Mouse (Mus musculus): ENCODE measurements around the gene Vil1. TPM values are rescaled to one million over a fixed set of nuclear protein-coding genes. Genes with fewer than 3 reads are reported as not detected.

Gene Vil1
- polyA plus RNA-seq, 1 experiment: 0.02 TPM

GRCm38 (mm10) chr1:74419440-74419794 lies 10.2 kb downstream of the Vil1 start:
- Histone ChIP-seq H3K27me3 (ENCODE audit: control insufficient read depth, insufficient read depth, insufficient read length) (no peaks in the 10 kb centered on the region), H3ac (ENCODE audit: control insufficient read depth, insufficient read length) (no peak overlapping the region), H3K4me2 (ENCODE audit: low read depth) (no peak overlapping the region), H3K4me3 (no peak overlapping the region), H3K79me2 (ENCODE audit: control insufficient read depth, insufficient read depth) (no peaks in the 10 kb centered on the region), H3K36me3 (ENCODE audit: control insufficient read depth, insufficient read depth) (no peaks in the 10 kb centered on the region)
- TF ChIP-seq MYOD1 (IDR thresholded peaks at IDR 0.05; ENCODE audit: control insufficient read depth in 1 of 3, insufficient read length in 2 of 3, low read depth in 2 of 3) (no peak), TCF3 (IDR thresholded peaks at IDR 0.05; ENCODE audit: insufficient read length, low read depth) (no peak), REST (IDR thresholded peaks at IDR 0.05; ENCODE audit: insufficient read depth, insufficient read length) (no peak), TCF12 (IDR thresholded peaks at IDR 0.05; ENCODE audit: insufficient read depth, poor library complexity, severe bottlenecking) (no peak), MYOG (IDR thresholded peaks at IDR 0.05; ENCODE audit: control insufficient read depth in 1 of 3, insufficient read depth in 1 of 3, insufficient read length in 2 of 3, low read depth in 2 of 3) (no peak), POLR2A (IDR thresholded peaks at IDR 0.05; ENCODE audit: insufficient read length, low read depth) (no peak), E2F4 (IDR thresholded peaks at IDR 0.05; ENCODE audit: insufficient read depth) (no peak), CEBPB (IDR thresholded peaks at IDR 0.05; ENCODE audit: insufficient read depth, poor library complexity, severe bottlenecking) (no peak), SRF (IDR thresholded peaks at IDR 0.05; ENCODE audit: control insufficient read depth, insufficient read length, low read depth) (no peak), USF1 (IDR thresholded peaks at IDR 0.05; ENCODE audit: low read depth) (no peak), MAX (IDR thresholded peaks at IDR 0.05; ENCODE audit: low read depth) (no peak), POLR2AphosphoS2 (IDR thresholded peaks at IDR 0.05; ENCODE audit: insufficient read length, low read depth) (no peak)

- Histone ChIP-seq H3K4me3 (no peak overlapping the region), H3K36me3 (ENCODE audit: control insufficient read depth, insufficient read depth) (no peaks in the 10 kb centered on the region), H3K4me2 (ENCODE audit: low read depth) (no peak overlapping the region), H3ac (ENCODE audit: control insufficient read depth, insufficient read length) (no peak overlapping the region), H3K79me2 (ENCODE audit: control insufficient read depth, insufficient read depth) (no peaks in the 10 kb centered on the region), H3K27me3 (ENCODE audit: control insufficient read depth, insufficient read depth, insufficient read length) (no peaks in the 10 kb centered on the region)
- no peak for TF ChIP-seq POLR2AphosphoS2 (IDR thresholded peaks at IDR 0.05; ENCODE audit: insufficient read length, low read depth)
These were observed 14.0 kb downstream of the Vil1 start for GRCm38 (mm10) chr1:74423147-74423546.

GRCm38 (mm10) chr1:74425845-74426244 lies 16.7 kb downstream of the Vil1 start:
- Histone ChIP-seq H3ac (ENCODE audit: control insufficient read depth, insufficient read length) (no peak overlapping the region), H3K36me3 (ENCODE audit: control insufficient read depth, insufficient read depth) (no peaks in the 10 kb centered on the region), H3K27me3 (ENCODE audit: control insufficient read depth, insufficient read depth, insufficient read length) (no peaks in the 10 kb centered on the region), H3K4me3 (no peak overlapping the region), H3K79me2 (ENCODE audit: control insufficient read depth, insufficient read depth) (no peaks in the 10 kb centered on the region), H3K4me2 (ENCODE audit: low read depth) (no peak overlapping the region)
- TF ChIP-seq SRF (IDR thresholded peaks at IDR 0.05; ENCODE audit: control insufficient read depth, insufficient read length, low read depth): no peak

- Histone ChIP-seq H3K27me3 (ENCODE audit: control insufficient read depth, insufficient read depth, insufficient read length) (no peaks in the 10 kb centered on the region), H3K4me3 (no peak overlapping the region), H3K79me2 (ENCODE audit: control insufficient read depth, insufficient read depth) (no peaks in the 10 kb centered on the region), H3K36me3 (ENCODE audit: control insufficient read depth, insufficient read depth) (no peaks in the 10 kb centered on the region), H3K4me2 (ENCODE audit: low read depth) (no peak overlapping the region), H3ac (ENCODE audit: control insufficient read depth, insufficient read length) (no peak overlapping the region)
- TF ChIP-seq USF1 (IDR thresholded peaks at IDR 0.05; ENCODE audit: low read depth) (no peak), CEBPB (IDR thresholded peaks at IDR 0.05; ENCODE audit: insufficient read depth, poor library complexity, severe bottlenecking) (no peak), E2F4 (IDR thresholded peaks at IDR 0.05; ENCODE audit: insufficient read depth) (no peak), SRF (IDR thresholded peaks at IDR 0.05; ENCODE audit: control insufficient read depth, insufficient read length, low read depth) (no peak), REST (IDR thresholded peaks at IDR 0.05; ENCODE audit: insufficient read depth, insufficient read length) (no peak), MAX (IDR thresholded peaks at IDR 0.05; ENCODE audit: low read depth) (no peak), POLR2A (IDR thresholded peaks at IDR 0.05; ENCODE audit: insufficient read length, low read depth) (no peak), TCF3 (IDR thresholded peaks at IDR 0.05; ENCODE audit: insufficient read length, low read depth) (no peak), MYOG (IDR thresholded peaks at IDR 0.05; ENCODE audit: control insufficient read depth in 1 of 3, insufficient read depth in 1 of 3, insufficient read length in 2 of 3, low read depth in 2 of 3) (no peak), MYOD1 (IDR thresholded peaks at IDR 0.05; ENCODE audit: control insufficient read depth in 1 of 3, insufficient read length in 2 of 3, low read depth in 2 of 3) (no peak), TCF12 (IDR thresholded peaks at IDR 0.05; ENCODE audit: insufficient read depth, poor library complexity, severe bottlenecking) (no peak), POLR2AphosphoS2 (IDR thresholded peaks at IDR 0.05; ENCODE audit: insufficient read length, low read depth) (no peak)
These were observed 24.0 kb downstream of the Vil1 start for GRCm38 (mm10) chr1:74433220-74433619.

GRCm38 (mm10) chr1:74434596-74434995 lies 25.4 kb downstream of the Vil1 start:
- Histone ChIP-seq H3K4me2 (ENCODE audit: low read depth) (no peak overlapping the region), H3K79me2 (ENCODE audit: control insufficient read depth, insufficient read depth) (no peaks in the 10 kb centered on the region), H3K36me3 (ENCODE audit: control insufficient read depth, insufficient read depth) (peaks cover 10% of the 10 kb centered on the region), H3ac (ENCODE audit: control insufficient read depth, insufficient read length) (no peak overlapping the region), H3K4me3 (no peak overlapping the region), H3K27me3 (ENCODE audit: control insufficient read depth, insufficient read depth, insufficient read length) (no peaks in the 10 kb centered on the region)
- TF ChIP-seq E2F4 (IDR thresholded peaks at IDR 0.05; ENCODE audit: insufficient read depth) (no peak), REST (IDR thresholded peaks at IDR 0.05; ENCODE audit: insufficient read depth, insufficient read length) (no peak), POLR2A (IDR thresholded peaks at IDR 0.05; ENCODE audit: insufficient read length, low read depth) (no peak), MYOD1 (IDR thresholded peaks at IDR 0.05; ENCODE audit: control insufficient read depth in 1 of 3, insufficient read length in 2 of 3, low read depth in 2 of 3) (no peak), CEBPB (IDR thresholded peaks at IDR 0.05; ENCODE audit: insufficient read depth, poor library complexity, severe bottlenecking) (no peak), TCF3 (IDR thresholded peaks at IDR 0.05; ENCODE audit: insufficient read length, low read depth) (no peak), POLR2AphosphoS2 (IDR thresholded peaks at IDR 0.05; ENCODE audit: insufficient read length, low read depth) (no peak), USF1 (IDR thresholded peaks at IDR 0.05; ENCODE audit: low read depth) (no peak), MAX (IDR thresholded peaks at IDR 0.05; ENCODE audit: low read depth) (no peak), MYOG (IDR thresholded peaks at IDR 0.05; ENCODE audit: control insufficient read depth in 1 of 3, insufficient read depth in 1 of 3, insufficient read length in 2 of 3, low read depth in 2 of 3) (no peak)

Data from myocyte (in vitro differentiated cells).